Mouse (Mus musculus): ENCODE data around the gene Gpr176.

GRCm38 (mm10) chr2:118228486-118229079, 144.6 kb downstream of the Gpr176 start:
- TF ChIP-seq CTCF (IDR thresholded peaks at IDR 0.05; ENCODE audit: low read depth, low read length): no peak
- no peak for TF ChIP-seq EP300 (IDR thresholded peaks at IDR 0.05; ENCODE audit: insufficient read depth, low read depth, low read length)
- no peak for TF ChIP-seq POLR2A (IDR thresholded peaks at IDR 0.05; ENCODE audit: insufficient read depth, low read length)
